Mouse (Mus musculus) cerebellum, postnatal 10 days (tissue): ENCODE data around the gene Nxpe2.

Source experiments
- DNase-seq, 2 experiments: peaks; one replicate each; pipeline ENCODE4 v3.0.0; 2021; ENCODE audit warnings: mixed read lengths in 2 of 2

The Nxpe2 gene

GRCm38 (mm10) chr9:48353148-48353698 lies at the start of gene Nxpe2:
Nxpe2 (minus strand) TSS chr9:48353454.
- DNase-seq = no peak

- DNase-seq = no peak
Measured at GRCm38 (mm10) chr9:48389983-48390382, 36.7 kb upstream of the Nxpe2 start.

DNA sequence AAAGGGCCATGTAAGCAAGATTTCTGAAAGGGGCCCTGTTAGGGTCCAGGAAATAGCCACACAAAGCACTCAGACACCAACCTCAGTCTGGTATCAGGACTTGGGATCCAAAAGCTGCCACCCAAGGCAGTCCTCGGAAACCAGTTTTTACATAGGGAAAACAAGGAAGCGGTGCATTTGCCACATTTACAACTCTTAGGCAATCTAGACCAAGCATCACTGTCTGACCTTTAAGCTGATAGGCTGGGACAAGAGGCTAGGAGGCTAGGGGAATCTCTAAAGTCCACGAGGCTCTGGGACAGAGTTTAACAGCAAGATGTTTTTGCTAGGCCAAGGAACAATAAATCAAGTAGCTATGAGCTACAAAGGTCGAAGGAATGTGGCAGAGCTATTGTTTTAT lies 35.2 kb upstream of the Nxpe2 start:
- DNase-seq = no peak

- no peak for DNase-seq
Measured at GRCm38 (mm10) chr9:48374357-48374756, 21.1 kb upstream of the Nxpe2 start.

- no peak for DNase-seq
Measured at GRCm38 (mm10) chr9:48373232-48373878, 20.1 kb upstream of the Nxpe2 start.

DNA sequence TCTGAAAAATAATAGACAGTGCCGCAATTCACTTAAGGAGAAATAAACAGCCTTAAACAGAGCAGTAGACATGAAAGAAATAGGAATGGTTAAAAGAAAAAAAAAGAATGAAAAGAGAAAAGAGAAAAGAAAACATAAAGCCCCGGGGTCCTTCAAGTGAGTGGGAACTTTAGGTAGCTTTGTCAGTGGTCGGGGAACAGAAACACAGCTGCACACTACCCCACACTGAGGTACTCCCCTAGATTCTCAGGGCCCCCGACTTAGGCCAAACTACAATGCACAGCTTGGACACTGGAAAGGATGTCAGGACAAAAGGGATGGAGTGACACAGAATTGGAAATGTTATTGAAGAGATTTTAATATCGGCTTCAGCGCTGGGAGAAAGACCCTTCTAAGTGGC lies 9.5 kb upstream of the Nxpe2 start:
- no peak for DNase-seq

DNA sequence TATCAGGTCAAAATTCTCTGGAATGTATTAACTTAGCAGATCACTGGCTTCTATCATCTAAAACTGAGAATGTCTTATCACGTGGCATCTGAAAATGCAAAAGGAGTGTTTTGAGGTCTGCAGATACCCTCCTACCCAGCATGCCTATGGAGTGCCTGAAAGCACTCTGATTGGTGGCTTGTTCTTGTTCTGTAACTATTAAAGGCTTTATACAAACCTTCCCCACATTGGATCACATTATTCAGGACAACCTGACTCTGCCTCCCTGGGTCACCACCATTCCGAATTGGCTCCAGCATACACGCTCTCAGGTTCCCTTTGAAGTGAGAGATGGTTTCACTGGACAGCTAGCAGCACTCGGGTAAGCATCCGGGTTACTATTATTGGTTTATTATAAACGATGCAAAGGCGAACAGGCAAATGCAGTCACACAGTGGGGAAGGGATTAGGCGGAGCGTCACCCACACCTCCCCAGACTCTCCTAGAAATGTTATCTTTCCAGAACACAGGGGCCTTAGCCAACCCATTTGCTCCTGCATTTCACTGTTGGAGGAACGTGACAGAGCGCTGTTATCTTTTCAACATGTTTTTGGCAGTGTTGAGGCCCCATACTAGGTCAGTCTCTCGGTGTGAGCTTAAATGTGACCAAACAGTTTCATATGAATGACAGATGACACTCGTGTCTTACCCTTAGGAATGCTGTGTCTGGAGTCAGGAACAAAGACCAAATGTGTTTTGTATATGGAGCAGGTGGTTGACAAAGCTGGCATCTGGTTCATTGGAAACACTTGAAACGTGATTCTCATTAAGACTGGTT lies 8.8 kb upstream of the Nxpe2 start:
- DNase-seq = peak in 1 of 2 experiments; percentile 9

DNA sequence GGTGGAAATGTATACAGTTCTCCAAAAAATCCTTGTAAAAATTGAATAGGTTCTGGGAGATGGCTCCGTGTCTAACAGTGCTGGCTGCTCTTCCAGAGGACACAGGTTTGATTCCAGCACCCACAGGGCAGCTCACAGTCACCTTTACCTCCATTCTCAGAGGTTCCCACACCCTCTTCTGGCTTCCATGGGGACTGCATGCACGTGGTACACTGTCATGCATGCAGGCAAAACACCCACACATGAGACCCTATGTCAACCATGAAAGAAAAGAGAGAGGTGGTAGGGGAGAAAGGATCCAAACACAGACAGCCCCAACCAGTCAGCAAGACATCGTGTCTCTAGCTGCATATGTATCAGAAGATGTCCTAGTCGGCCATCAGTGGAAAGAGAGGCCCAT lies 7.6 kb upstream of the Nxpe2 start:
- DNase-seq = peak; percentile 13

DNA sequence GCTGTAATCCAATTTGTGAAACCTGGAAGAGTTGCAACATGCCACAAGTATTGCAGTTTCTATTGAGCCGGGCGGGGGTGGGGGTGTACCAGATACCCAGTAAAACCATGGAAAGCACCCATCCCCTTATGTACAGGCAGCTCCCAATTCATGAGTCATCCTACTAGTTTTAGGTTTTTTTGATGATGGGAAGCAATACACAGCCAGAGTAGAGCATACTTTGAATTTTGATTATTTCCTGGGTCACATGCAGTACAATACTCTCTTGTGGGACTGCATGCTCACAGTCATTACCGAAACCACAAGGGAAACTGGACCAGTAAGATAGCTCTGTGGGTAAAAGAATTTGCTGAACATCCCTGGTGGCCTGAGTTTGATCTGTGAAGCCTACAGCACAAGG lies 3.8 kb upstream of the Nxpe2 start:
- DNase-seq = no peak

GRCm38 (mm10) chr9:48354793-48355192 lies 1.5 kb upstream of the Nxpe2 start:
- peak; percentile 89 to 90 for DNase-seq

GRCm38 (mm10) chr9:48354122-48354521 lies 868 bp upstream of the Nxpe2 start:
- DNase-seq = no peak

GRCm38 (mm10) chr9:48345866-48346265 lies 7.4 kb downstream of the Nxpe2 start:
- no peak for DNase-seq

- DNase-seq = no peak
Measured at GRCm38 (mm10) chr9:48345456-48345855, 7.8 kb downstream of the Nxpe2 start.

- no peak for DNase-seq
Measured at GRCm38 (mm10) chr9:48340708-48341380, 12.4 kb downstream of the Nxpe2 start.

DNA sequence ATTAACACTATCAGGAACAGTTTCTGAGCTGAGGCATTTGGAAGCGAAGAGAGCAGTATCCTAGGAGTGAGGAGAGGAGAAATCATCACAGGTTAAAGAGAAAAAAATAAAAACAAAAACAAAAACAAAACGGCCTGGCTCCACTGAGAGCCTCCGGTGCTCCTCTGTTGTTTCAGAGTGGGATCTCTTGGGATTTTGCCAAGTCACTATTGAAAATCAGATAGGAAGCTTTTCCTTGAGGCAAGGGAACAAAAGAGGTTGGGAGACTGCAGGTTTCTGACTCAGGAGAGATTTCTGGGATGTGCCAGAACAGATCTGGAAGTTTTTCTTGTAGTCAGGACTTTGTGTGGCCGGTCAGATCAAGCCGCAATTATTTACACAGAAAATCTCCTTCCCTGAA lies 13.7 kb downstream of the Nxpe2 start:
- DNase-seq = peak in 1 of 2 experiments; percentile 15

DNA sequence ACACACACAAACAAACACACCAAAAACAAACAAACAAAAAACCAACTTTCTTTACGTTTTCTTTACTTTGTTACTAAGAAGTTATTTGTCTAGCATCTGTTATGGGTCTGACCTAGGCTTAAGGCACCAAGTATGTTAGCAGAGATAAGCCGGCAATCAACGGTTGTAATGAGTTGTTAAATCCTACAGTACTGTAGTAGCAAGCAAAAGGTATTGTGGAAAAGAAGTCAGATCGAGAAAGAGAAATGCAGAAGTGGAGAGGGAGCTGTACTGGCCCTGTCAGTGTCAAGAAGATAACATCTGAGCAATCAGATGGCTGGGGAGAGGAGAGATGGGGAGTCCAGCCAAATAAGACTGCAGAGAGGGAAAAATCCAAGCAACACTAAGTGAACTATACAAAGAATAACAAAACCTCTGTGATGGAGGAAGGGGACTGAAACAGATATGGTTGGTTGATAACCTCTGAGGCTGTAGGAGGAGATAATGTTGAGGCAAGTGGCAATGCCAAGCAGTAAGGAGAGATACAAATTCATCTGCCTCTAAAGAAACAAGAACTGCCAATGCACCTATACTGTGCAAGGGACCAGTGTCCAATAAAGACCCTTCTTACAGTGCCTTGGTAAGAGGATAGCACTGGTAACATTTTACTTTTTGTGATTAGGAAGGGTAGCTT lies 14.3 kb downstream of the Nxpe2 start:
- no peak for DNase-seq

DNA sequence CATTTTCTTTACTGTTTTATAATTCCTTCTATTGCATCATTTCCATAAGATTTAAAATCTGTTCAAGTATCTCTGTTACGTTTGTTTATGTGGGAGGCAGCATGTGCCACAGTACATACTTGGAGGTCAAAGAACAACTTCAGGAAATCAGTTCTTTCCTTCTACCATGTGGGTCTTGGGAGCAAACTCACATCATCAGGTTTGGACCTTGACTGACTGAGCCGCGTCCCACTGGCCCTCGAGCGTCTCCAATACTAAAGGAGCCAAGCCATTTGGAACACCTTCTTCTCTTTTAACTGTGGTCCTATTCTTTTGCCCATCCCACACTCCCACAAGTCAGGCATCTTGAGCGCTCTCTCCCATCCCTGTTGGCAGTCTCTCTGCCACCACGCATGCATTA lies 23.7 kb downstream of the Nxpe2 start:
- DNase-seq = no peak

DNA sequence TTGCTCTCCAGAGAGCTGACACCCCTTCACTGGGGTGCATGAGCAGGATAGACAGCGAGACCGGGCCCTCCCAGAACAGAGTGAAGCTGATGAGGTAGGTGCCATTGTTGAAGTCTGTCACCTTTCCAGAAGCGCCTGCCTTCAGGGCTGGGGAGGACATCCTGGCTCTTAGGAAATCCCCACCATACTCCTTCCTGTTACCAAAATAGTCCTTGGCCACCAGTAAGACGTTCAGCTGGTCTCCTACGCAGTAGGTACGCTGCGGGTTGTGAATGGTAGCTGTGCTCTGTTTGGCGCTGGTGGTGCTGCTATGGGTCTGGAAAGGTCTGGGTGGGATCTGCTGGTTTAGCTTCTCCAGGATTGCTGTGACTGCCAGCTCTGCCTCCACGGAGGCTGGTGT lies 26.9 kb downstream of the Nxpe2 start:
- DNase-seq = no peak

DNA sequence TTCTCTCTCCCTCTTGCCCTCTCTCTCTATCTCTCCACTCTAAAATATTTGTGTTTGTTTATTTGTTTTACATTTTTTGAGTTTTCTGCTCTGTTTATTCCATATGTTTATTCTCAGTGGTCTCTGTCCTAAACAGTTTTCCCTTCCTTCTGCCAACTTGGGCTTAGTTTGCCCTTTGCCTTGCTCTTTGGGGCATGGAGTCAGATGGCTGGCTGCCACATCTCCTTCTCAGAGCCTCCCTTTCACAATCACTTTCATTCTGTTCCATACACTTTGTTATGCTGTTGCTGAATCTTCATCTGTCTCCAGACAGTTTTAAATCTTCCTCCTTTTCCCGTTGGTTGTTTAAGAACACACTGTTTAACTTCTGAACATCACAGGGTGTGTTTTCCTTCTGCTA lies 37.4 kb downstream of the Nxpe2 start:
- no peak for DNase-seq

- DNase-seq = peak in 1 of 2 experiments; percentile 4
Measured at GRCm38 (mm10) chr9:48314194-48314593, 39.1 kb downstream of the Nxpe2 start.

DNA sequence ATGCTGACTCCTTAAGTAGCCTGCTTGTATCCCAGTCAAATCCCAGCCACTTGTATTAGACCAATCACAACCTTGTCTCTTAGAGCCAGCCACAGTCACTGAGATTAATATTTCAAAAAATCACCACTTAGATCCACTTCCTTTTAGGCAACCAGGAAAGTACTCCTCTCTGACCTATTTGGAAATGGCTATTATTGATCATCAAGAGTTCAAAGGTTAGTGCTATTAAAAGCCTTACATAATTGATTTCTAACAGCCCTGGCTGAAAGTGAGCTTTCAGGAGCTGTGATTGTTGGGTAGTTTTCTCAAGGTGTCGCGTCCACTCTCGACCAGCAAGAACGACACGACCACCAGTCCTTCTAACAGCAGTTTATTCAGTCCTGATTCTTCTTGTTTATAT lies 42.0 kb downstream of the Nxpe2 start:
- no peak for DNase-seq

DNA sequence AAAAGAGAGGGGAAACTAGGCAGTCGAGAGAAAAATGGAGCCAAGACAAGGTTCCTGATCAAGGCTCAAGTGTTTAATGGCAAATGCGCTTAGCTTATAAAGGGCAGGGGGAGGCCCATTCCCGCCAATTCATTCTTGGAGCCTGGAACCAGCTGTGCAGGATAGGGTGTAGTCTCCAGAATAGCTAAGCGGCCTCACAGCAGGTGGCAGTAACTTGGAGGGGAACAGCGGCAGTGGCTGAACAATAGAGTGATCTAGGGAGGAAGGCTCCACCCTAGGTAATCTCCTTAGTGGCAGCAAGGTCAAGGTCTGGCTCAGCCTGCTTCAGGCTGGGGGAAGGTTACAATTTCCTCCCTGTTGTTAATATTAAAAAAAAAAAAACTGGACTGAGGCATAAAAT lies 49.7 kb downstream of the Nxpe2 start:
- DNase-seq = peak; percentile 4 to 17

DNA sequence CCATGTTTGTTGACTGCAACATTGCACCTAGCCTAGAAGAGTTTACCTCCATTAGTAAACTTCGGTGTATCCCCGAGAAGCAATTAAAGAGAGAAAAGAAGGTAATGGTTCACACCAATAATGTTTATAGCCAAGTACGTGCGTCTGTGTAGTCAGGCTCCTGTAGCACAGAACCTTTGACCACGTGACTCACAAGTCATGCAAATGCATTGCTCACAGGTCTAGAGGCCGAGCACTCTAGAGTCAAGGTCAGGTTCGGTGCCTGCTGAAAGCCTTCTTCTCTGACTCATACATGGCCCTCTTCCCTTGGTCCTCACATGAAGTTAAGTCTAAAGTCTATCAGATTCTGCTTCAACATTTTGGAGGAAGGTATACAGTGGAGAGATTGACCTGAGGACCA lies 54.3 kb downstream of the Nxpe2 start:
- DNase-seq = no peak
